Mouse (Mus musculus) heart, postnatal 36 days (tissue): Measurements from ENCODE around the gene Rpl35. TPM values are rescaled to one million over a fixed set of nuclear protein-coding genes. Genes with fewer than 3 reads are reported as not detected.

Experiments
- DNase-seq, 2 experiments: peaks; one replicate each; pipeline ENCODE4 v3.0.0; 2021 to 2022
- intact Hi-C: fragments of 180-260 bp; cut with DNase I; formaldehyde crosslinking; loops from one replicate; pipeline ENCODE4 v1.15.1; 2025
- total RNA-seq, 2 experiments: library from RNA; stranded (reverse); gene quantifications; 2 replicates each; pipeline ENCODE4 v1.2.3; 2021

Rpl35 gene
- total RNA-seq, 2 experiments from 2014 or later = 321 to 338 TPM

DNA sequence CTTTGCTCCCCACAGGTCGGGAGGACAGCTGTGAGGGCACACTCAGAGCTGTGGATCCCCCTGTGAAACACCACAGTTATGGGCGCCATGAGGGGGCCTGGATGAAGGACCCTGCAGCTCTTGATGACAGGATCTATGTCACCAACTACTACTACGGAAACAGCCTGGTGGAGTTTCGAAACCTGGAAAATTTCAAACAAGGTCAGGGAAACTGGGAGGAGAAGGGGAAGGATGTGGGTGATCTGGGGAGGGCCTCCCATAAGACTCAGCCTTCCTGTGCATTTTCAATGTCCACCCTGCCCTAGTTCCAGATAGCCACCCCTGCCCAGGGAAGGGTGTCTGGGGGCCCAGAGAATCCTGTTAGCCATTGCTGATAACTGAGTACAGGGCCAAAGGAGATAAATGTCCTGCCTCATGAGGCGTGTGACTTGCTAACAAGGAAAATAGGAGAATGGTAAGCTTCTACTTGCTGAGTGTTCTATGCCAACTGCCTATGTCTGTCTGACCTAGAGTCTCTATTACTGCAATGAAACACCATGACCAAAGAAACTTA lies 47.7 kb downstream of the Rpl35 start:
- DNase-seq = no peak
- intact Hi-C loops = no loop called here

- no peak for DNase-seq
- intact Hi-C loops = no loop called here
Observed at GRCm38 (mm10) chr2:38956062-38956461, 49.4 kb downstream of the Rpl35 start.

DNA sequence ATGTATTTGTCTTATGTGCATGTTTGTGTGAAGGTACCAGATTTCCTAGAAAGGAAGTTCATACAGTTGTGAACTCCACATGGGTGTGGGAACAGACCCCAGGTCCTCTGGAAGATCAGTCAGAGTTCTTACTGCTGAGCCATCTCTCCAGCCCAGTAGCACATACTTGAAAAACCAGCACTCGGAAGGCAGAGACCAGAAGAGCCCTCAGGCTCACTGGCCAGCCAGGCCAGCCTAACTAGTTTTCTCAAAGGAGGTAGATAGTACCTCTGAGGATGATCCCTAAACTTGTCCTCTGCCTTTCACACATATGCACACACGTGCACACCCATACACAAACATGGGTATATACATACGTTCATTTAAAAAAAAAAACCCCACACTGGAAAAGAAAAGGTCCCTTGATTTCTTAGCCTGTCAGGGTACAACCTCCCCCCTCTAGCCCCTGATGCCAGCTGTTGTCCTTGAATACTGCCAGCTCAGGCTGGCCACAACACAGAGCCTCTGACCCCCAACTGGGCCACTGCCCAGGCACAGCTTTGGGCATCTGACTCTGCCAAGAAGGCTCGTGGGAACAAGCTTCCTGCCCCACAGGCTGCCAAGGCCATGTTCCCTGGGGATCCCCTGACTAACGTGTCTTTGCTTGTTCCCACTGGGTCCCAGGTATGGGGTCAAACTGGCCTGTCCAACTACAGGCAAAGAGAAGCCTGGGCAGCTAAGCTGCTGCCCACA lies 52.1 kb downstream of the Rpl35 start:
- intact Hi-C loops = no loop called here
- peak; percentile 60 to 65 for DNase-seq

Other genes with a start within 250 kb of the Rpl35 start
- gene Nr6a1, start 77.9 kb downstream of the Rpl35 start, total RNA-seq = 1 to 10 TPM; 1.6 to 1.8 TPM
- gene Olfml2a, start 73.6 kb downstream of the Rpl35 start, total RNA-seq = 1 to 10 TPM; 4.5 to 4.6 TPM
- gene Wdr38, start 8.1 kb downstream of the Rpl35 start, total RNA-seq = under 1 TPM in 1 of 2 experiments, not detected in 1; 0.14 TPM
- gene Arpc5l, start 276 bp downstream of the Rpl35 start, total RNA-seq = 10 to 100 TPM; 90.1 to 99.9 TPM
- 10 to 100 TPM; 14.5 to 16.6 TPM for gene Golga1, start 59.9 kb upstream of the Rpl35 start, total RNA-seq
- 1 to 10 TPM; 4.0 to 6.2 TPM for gene Scai, start 185.1 kb upstream of the Rpl35 start, total RNA-seq
- gene Ppp6c, start 220.8 kb upstream of the Rpl35 start, total RNA-seq = 10 to 100 TPM; 60.4 to 62.3 TPM